Mouse (Mus musculus) testis, postnatal 14 days (tissue): Measurements from ENCODE around the gene Tmem185b.

Source experiments
- DNase-seq: peaks from one replicate; pipeline ENCODE4 v3.0.0; 2021; ENCODE audit warnings: low spot score

Tmem185b gene

GRCm38 (mm10) chr1:119503808-119504207, 22.2 kb upstream of the Tmem185b start:
- DNase-seq: no peak

- DNase-seq: peak; percentile 97
Measured at GRCm38 (mm10) chr1:119504260-119505062, 21.5 kb upstream of the Tmem185b start, which contains the start of gene Ralb. Ralb (minus strand) TSS chr1:119504794.

- DNase-seq: no peak
Measured at GRCm38 (mm10) chr1:119505951-119506350, 20.0 kb upstream of the Tmem185b start.

GRCm38 (mm10) chr1:119508548-119508947, 17.4 kb upstream of the Tmem185b start:
- DNase-seq: no peak

GRCm38 (mm10) chr1:119509474-119509873, 16.5 kb upstream of the Tmem185b start:
- DNase-seq: no peak

- DNase-seq: no peak
Measured at GRCm38 (mm10) chr1:119510409-119510808, 15.6 kb upstream of the Tmem185b start.

- no peak for DNase-seq
Measured at GRCm38 (mm10) chr1:119510857-119511256, 15.1 kb upstream of the Tmem185b start.

GRCm38 (mm10) chr1:119518060-119518459, 7.9 kb upstream of the Tmem185b start:
- DNase-seq: no peak

GRCm38 (mm10) chr1:119518786-119519185, 7.2 kb upstream of the Tmem185b start:
- DNase-seq: no peak

GRCm38 (mm10) chr1:119519286-119519685, 6.7 kb upstream of the Tmem185b start:
- no peak for DNase-seq

- DNase-seq: no peak
Measured at GRCm38 (mm10) chr1:119521029-119521428, 4.9 kb upstream of the Tmem185b start.

GRCm38 (mm10) chr1:119521681-119522080, 4.3 kb upstream of the Tmem185b start:
- DNase-seq: no peak

- DNase-seq: no peak
Measured at GRCm38 (mm10) chr1:119522726-119523125, 3.2 kb upstream of the Tmem185b start.

GRCm38 (mm10) chr1:119523369-119523768, 2.6 kb upstream of the Tmem185b start:
- DNase-seq: peak; percentile 76

- no peak for DNase-seq
Measured at GRCm38 (mm10) chr1:119523826-119524225, 2.1 kb upstream of the Tmem185b start.

GRCm38 (mm10) chr1:119525004-119525444, 936 bp upstream of the Tmem185b start:
- peak; percentile 43 for DNase-seq

- DNase-seq: no peak
Measured at GRCm38 (mm10) chr1:119530941-119531340, 5.0 kb downstream of the Tmem185b start.

GRCm38 (mm10) chr1:119532165-119532564, 6.2 kb downstream of the Tmem185b start:
- no peak for DNase-seq

GRCm38 (mm10) chr1:119533093-119533805, 7.3 kb downstream of the Tmem185b start:
- no peak for DNase-seq

- no peak for DNase-seq
Measured at GRCm38 (mm10) chr1:119534341-119534740, 8.4 kb downstream of the Tmem185b start.

- no peak for DNase-seq
Measured at GRCm38 (mm10) chr1:119536122-119536521, 10.2 kb downstream of the Tmem185b start.

- no peak for DNase-seq
Measured at GRCm38 (mm10) chr1:119537651-119538050, 11.7 kb downstream of the Tmem185b start.

- DNase-seq: no peak
Measured at GRCm38 (mm10) chr1:119539252-119539651, 13.3 kb downstream of the Tmem185b start.
